ENCODE assay signal across 9 mouse cellular contexts in genomic region chr12:45171927-45172642, GRCm38 (mm10).
A peak's percentile ranks its signal among the peaks of the same experiment; 100 is the strongest.
DNase-seq lines count a peak whose midpoint lies in the region; ATAC-seq lines count a peak whose summit lies in the region.
"Had no signal": no experiment of that assay in that cellular context is flagged by ENCODE, and none has a peak within 500 bp of the region (broad histone marks: within the 10 kb centered on the region; RNA-seq: fewer than 3 reads in every experiment).

No protein-coding gene starts in this region.

- no peaks in the 10 kb centered on the region for H3K9me3 ChIP-seq in hindbrain, embryonic 14.5 days (ENCODE audit: control insufficient read depth, low read length)
- H3K9me3 ChIP-seq: heart, embryonic 13.5 days had no signal

- ATAC-seq in hindbrain, embryonic 14.5 days (ENCODE audit: low FRiP score): peak; percentile 87

- H3K4me3 ChIP-seq in hindbrain, embryonic 14.5 days (replicated peaks; ENCODE audit: low read length): no peak overlapping the region
- H3K4me3 ChIP-seq: heart, embryonic 13.5 days had no signal

- no peaks in the 10 kb centered on the region for H3K36me3 ChIP-seq in hindbrain, embryonic 14.5 days (replicated peaks; ENCODE audit: control insufficient read depth, insufficient read depth)
- H3K36me3 ChIP-seq: heart, embryonic 13.5 days had no signal

- no peak overlapping the region for H3K27ac ChIP-seq in hindbrain, embryonic 14.5 days
- H3K27ac ChIP-seq: heart, embryonic 13.5 days had no signal

- 34% methylated on average over 8 of the region's 8 CpGs for WGBS in hindbrain, embryonic 14.5 days

- no peaks in the 10 kb centered on the region for H3K4me1 ChIP-seq in hindbrain, embryonic 14.5 days (replicated peaks; ENCODE audit: control insufficient read depth, insufficient read depth, low read length)
- H3K4me1 ChIP-seq: heart, embryonic 13.5 days had no signal

- H3K4me2 ChIP-seq in hindbrain, embryonic 14.5 days (replicated peaks): no peak overlapping the region
- H3K4me2 ChIP-seq: heart, embryonic 13.5 days had no signal

- no peaks in the 10 kb centered on the region for H3K27me3 ChIP-seq in hindbrain, embryonic 14.5 days (ENCODE audit: control insufficient read depth, insufficient read depth, low read length)
- H3K27me3 ChIP-seq: heart, embryonic 13.5 days had no signal

- peak; percentile 52 for DNase-seq in Muller cell, postnatal 12 days (ENCODE audit: inconsistent ontology term)
- DNase-seq in cerebellum, adult 11 months: peak; percentile 24
- DNase-seq in forelimb bud, embryonic 11.5 days (ENCODE audit: low read depth, low spot score): peak; percentile 82
- peak; percentile 86 for DNase-seq in hindbrain, embryonic 14.5 days (ENCODE audit: low spot score)
- DNase-seq in layer of hippocampus, postnatal 10 days (ENCODE audit: low spot score in 2 of 2): peak; percentile 79 to 84
- DNase-seq in lung, postnatal 14 days: peak; percentile 80
- peak; percentile 55 for DNase-seq in retina, postnatal 7 days (ENCODE audit: low read depth, low spot score)
- DNase-seq in yolk sac, embryonic 10.5 days (ENCODE audit: low spot score): peak; percentile 66

- H3K9ac ChIP-seq in hindbrain, embryonic 14.5 days: no peak overlapping the region
- H3K9ac ChIP-seq: heart, embryonic 13.5 days had no signal

Comparison
In these comparisons a context has a peak if more than half of its experiments do, and no peak if none do; other contexts are left out.
1. DNase-seq: peak in every context shown above with its lines; median percentile 86 in hindbrain, embryonic 14.5 days; 82 in forelimb bud, embryonic 11.5 days; 82 in layer of hippocampus, postnatal 10 days; 80 in lung, postnatal 14 days; 66 in yolk sac, embryonic 10.5 days; 55 in retina, postnatal 7 days; 52 in Muller cell, postnatal 12 days; 24 in cerebellum, adult 11 months.